Mouse (Mus musculus): ENCODE results near the gene Prima1. TPM values are rescaled to one million over a fixed set of nuclear protein-coding genes. Genes with fewer than 3 reads are reported as not detected.

Prima1 gene
- 0.20 TPM in 1 of 2 replicates, not detected in the other for polyA plus RNA-seq (2012; rRNA removed)

DNA sequence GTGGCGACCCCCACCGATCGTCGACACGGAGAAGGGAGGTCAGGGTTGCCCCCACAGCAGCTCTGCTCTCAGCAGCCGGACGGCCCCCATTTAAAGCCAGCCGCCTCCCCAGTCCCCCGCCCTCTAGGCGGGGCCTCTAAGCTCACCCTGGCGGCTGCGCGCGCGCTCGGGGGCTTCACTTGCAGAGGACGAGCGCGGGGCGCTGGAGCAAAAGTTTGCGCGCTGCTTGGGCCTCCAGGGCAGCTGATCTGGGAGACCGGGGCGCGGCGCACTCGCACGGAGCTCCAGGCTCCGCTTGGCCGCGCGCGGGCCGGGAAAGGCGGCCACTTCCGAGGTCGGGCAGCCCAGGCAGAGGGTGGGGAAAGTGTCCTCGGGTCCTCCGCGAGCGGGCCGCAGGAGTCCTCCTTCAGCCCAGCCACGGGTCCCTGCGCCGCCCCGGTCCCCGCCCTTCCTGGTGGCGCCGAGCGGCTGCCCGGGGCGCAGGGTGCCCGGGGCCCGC, at the start of gene Prima1:
TSS of gene Prima1 (minus strand) at position 68 of the 499 bp plus-strand sequence.
- DNase-seq (ENCODE audit: low read depth in 1 of 2, low spot score in 2 of 2), result no peak
- H3K27me3 ChIP-seq (ENCODE audit: control insufficient read depth, insufficient read depth, low read length), result peaks cover 5% of the 10 kb centered on the region
- 3% methylated on average over 52 of the region's 54 CpGs for WGBS
- TF ChIP-seq POLR2A (IDR thresholded peaks at IDR 0.05; ENCODE audit: low read depth, low read length) (no peak), CTCF (IDR thresholded peaks at IDR 0.05; ENCODE audit: extremely low read depth, insufficient read depth, insufficient read length, insufficient replicate concordance) (no peak)
- no peak within 1 kb of the TSS for H3K27ac ChIP-seq (ENCODE audit: insufficient read depth, low read length)
- H3K36me3 ChIP-seq (ENCODE audit: control insufficient read depth, insufficient read depth, low read length), result no peaks in the 10 kb centered on the region
- H3K4me1 ChIP-seq (ENCODE audit: control insufficient read depth, insufficient read depth, insufficient read length), result no peaks in the 10 kb centered on the region
- no peak within 1 kb of the TSS for H3K4me3 ChIP-seq (ENCODE audit: extremely low read depth, insufficient read depth, insufficient read length)

DNA sequence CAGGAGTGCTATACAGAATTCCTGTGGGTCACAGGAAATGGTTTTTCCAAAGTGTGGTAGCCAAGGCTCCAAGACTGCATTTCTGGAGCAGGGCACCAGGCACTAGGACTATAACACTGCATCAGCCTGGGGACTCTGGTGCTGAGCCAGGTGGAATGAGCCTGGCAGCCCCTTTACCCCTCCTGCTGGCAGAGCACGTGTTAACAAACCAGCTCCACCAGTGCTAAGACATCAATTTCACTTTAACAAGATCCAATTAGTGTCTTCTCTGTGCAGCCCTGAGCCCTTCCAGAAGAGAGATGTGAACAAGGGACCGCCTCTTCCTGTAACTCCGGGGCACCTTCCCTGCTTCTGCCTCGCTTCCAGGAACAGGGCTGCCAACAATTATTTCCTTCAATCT, 45.3 kb upstream of the Prima1 start:
- TF ChIP-seq CTCF (IDR thresholded peaks at IDR 0.05; ENCODE audit: extremely low read depth, insufficient read depth, insufficient read length, insufficient replicate concordance), result no peak
- no peak for TF ChIP-seq POLR2A (IDR thresholded peaks at IDR 0.05; ENCODE audit: low read depth, low read length)
- Histone ChIP-seq H3K27ac (ENCODE audit: insufficient read depth, low read length) (no peak overlapping the region), H3K36me3 (ENCODE audit: control insufficient read depth, insufficient read depth, low read length) (no peaks in the 10 kb centered on the region), H3K4me3 (ENCODE audit: extremely low read depth, insufficient read depth, insufficient read length) (no peak overlapping the region), H3K4me1 (ENCODE audit: control insufficient read depth, insufficient read depth, insufficient read length) (no peaks in the 10 kb centered on the region), H3K27me3 (ENCODE audit: control insufficient read depth, insufficient read depth, low read length) (no peaks in the 10 kb centered on the region)
- 43% methylated on average over 4 of the region's 4 CpGs for WGBS
- DNase-seq (ENCODE audit: low read depth in 1 of 2, low spot score in 2 of 2), result no peak

DNA sequence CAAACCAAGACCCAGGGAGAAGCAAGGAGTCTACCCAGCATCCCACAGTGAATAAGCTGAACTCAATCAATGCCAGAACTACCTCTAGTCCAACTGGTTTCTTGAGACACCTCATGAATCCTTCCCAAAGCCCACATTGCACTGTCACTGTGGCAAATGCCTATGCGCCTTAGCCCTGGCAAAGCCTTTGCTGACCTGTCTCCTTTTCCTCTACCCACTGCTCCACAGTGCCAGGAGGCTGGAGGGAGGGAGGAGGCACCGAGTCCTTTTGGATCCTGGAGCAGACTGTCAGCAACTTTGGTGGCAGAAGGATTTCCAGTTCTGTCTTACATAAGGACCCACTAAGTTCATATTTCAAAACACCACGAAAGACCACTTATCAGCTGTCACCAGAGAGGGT, 41.5 kb upstream of the Prima1 start:
- TF ChIP-seq POLR2A (IDR thresholded peaks at IDR 0.05; ENCODE audit: low read depth, low read length) (no peak), CTCF (IDR thresholded peaks at IDR 0.05; ENCODE audit: extremely low read depth, insufficient read depth, insufficient read length, insufficient replicate concordance) (no peak)
- H3K27me3 ChIP-seq (ENCODE audit: control insufficient read depth, insufficient read depth, low read length), result no peaks in the 10 kb centered on the region
- no peak overlapping the region for H3K27ac ChIP-seq (ENCODE audit: insufficient read depth, low read length)
- no peaks in the 10 kb centered on the region for H3K4me1 ChIP-seq (ENCODE audit: control insufficient read depth, insufficient read depth, insufficient read length)
- H3K4me3 ChIP-seq (ENCODE audit: extremely low read depth, insufficient read depth, insufficient read length), result no peak overlapping the region
- DNase-seq (ENCODE audit: low read depth in 1 of 2, low spot score in 2 of 2), result no peak
- 74% methylated on average over 3 of the region's 3 CpGs for WGBS
- no peaks in the 10 kb centered on the region for H3K36me3 ChIP-seq (ENCODE audit: control insufficient read depth, insufficient read depth, low read length)

DNA sequence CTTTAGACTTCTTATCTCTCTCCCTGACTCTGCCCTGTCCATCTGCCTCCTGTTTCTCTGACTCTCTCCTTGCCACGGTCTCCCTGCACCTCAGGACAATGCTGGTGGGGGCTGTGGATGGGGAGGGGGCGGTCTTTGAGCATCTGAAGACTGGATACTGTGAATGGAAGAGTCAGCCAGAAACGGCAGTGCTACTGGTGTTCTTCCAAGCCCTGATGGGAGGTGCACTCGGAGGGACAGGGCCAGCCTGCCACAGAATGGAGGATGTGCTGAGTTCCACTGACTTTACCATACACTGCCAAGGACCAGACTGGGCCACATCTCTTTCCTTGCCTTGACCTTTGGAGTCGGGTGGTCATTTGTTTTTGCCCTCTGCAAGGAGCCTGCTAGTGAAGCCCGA, 41.0 kb upstream of the Prima1 start:
- Histone ChIP-seq H3K36me3 (ENCODE audit: control insufficient read depth, insufficient read depth, low read length) (no peaks in the 10 kb centered on the region), H3K27ac (ENCODE audit: insufficient read depth, low read length) (no peak overlapping the region), H3K4me3 (ENCODE audit: extremely low read depth, insufficient read depth, insufficient read length) (no peak overlapping the region), H3K4me1 (ENCODE audit: control insufficient read depth, insufficient read depth, insufficient read length) (no peaks in the 10 kb centered on the region), H3K27me3 (ENCODE audit: control insufficient read depth, insufficient read depth, low read length) (no peaks in the 10 kb centered on the region)
- no peak for TF ChIP-seq POLR2A (IDR thresholded peaks at IDR 0.05; ENCODE audit: low read depth, low read length)
- no peak for TF ChIP-seq CTCF (IDR thresholded peaks at IDR 0.05; ENCODE audit: extremely low read depth, insufficient read depth, insufficient read length, insufficient replicate concordance)
- DNase-seq (ENCODE audit: low read depth in 1 of 2, low spot score in 2 of 2), result no peak
- 58% methylated on average over 6 of the region's 6 CpGs for WGBS

DNA sequence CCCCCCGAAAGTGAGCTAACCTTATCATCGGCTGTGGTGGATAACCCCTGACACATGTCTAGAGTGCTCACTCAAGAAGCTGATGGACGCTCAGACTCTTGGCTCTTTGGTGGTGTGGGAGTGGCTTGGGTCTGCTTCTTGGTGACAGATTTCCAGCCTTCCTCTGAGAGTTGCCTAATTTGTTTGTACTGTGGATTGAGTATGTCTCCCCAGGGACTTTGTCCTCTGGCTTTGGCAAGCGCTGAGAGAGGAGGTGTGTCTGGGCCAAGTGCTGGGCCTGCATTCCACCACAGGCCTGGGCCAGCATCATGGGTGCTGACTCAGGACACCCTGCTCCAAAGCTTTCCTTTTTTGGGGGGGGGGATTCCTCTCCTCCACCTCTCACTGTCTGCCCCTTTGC, 40.0 kb upstream of the Prima1 start:
- Histone ChIP-seq H3K36me3 (ENCODE audit: control insufficient read depth, insufficient read depth, low read length) (no peaks in the 10 kb centered on the region), H3K4me3 (ENCODE audit: extremely low read depth, insufficient read depth, insufficient read length) (no peak overlapping the region), H3K27ac (ENCODE audit: insufficient read depth, low read length) (no peak overlapping the region), H3K4me1 (ENCODE audit: control insufficient read depth, insufficient read depth, insufficient read length) (no peaks in the 10 kb centered on the region), H3K27me3 (ENCODE audit: control insufficient read depth, insufficient read depth, low read length) (no peaks in the 10 kb centered on the region)
- no peak for DNase-seq (ENCODE audit: low read depth in 1 of 2, low spot score in 2 of 2)
- TF ChIP-seq POLR2A (IDR thresholded peaks at IDR 0.05; ENCODE audit: low read depth, low read length) (no peak), CTCF (IDR thresholded peaks at IDR 0.05; ENCODE audit: extremely low read depth, insufficient read depth, insufficient read length, insufficient replicate concordance) (no peak)
- WGBS, result 76% methylated on average over 4 of the region's 4 CpGs

DNA sequence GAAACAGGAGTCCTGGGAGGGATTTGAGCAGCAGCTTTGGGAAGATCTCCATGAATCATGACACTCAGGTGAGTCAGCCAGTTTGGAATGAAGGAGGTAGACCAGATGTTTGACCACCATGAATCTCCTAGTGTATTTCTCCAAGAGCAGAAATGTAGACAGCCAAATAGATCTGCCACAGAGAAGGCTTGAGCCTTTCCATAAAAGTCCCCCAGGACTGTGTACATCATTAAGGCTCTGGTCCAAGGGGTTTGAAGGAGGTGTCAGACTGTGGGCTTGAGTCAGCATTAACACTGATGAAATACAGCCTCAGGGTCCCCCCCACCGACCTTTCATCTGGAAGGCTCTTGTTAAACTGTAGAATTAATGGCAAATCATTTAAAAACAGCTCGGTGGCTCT, 39.5 kb upstream of the Prima1 start:
- WGBS, result 59% methylated on average over 2 of the region's 2 CpGs
- no peaks in the 10 kb centered on the region for H3K27me3 ChIP-seq (ENCODE audit: control insufficient read depth, insufficient read depth, low read length)

DNA sequence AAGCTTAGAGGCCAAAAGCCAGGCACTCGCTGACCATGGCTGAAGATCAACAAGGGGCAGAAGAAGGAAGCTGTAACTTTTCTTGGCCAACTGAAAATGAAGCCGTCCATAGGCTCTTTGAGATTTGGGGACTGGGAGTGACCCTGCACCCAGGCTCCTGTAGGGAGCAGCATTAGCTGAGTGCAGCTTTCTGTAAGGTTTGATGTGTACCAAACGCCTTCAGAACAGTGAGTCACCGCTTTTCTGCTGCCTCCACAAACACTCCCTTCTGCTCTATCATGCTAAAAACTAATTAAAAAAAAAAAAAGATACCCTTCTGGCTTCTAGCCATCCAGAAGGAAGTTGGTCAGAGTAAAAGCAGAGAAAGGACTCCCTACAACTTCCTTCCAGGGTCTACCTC, 34.5 kb upstream of the Prima1 start:
- WGBS, result 54% methylated on average over 4 of the region's 4 CpGs
- no peak overlapping the region for H3K27ac ChIP-seq (ENCODE audit: insufficient read depth, low read length)
- TF ChIP-seq CTCF (IDR thresholded peaks at IDR 0.05; ENCODE audit: extremely low read depth, insufficient read depth, insufficient read length, insufficient replicate concordance), result no peak
- no peak for TF ChIP-seq POLR2A (IDR thresholded peaks at IDR 0.05; ENCODE audit: low read depth, low read length)
- H3K36me3 ChIP-seq (ENCODE audit: control insufficient read depth, insufficient read depth, low read length), result no peaks in the 10 kb centered on the region
- H3K4me1 ChIP-seq (ENCODE audit: control insufficient read depth, insufficient read depth, insufficient read length), result peaks cover 6% of the 10 kb centered on the region; the same call in 1 of the 2 replicates
- H3K27me3 ChIP-seq (ENCODE audit: control insufficient read depth, insufficient read depth, low read length), result no peaks in the 10 kb centered on the region
- DNase-seq (ENCODE audit: low read depth in 1 of 2, low spot score in 2 of 2), result no peak
- H3K4me3 ChIP-seq (ENCODE audit: extremely low read depth, insufficient read depth, insufficient read length), result no peak overlapping the region

More for the DNA sequence above, 39.5 kb upstream of the Prima1 start:
- DNase-seq (ENCODE audit: low read depth in 1 of 2, low spot score in 2 of 2), result no peak
- Histone ChIP-seq H3K36me3 (ENCODE audit: control insufficient read depth, insufficient read depth, low read length) (no peaks in the 10 kb centered on the region), H3K4me1 (ENCODE audit: control insufficient read depth, insufficient read depth, insufficient read length) (no peaks in the 10 kb centered on the region), H3K27ac (ENCODE audit: insufficient read depth, low read length) (no peak overlapping the region), H3K4me3 (ENCODE audit: extremely low read depth, insufficient read depth, insufficient read length) (no peak overlapping the region)
- TF ChIP-seq POLR2A (IDR thresholded peaks at IDR 0.05; ENCODE audit: low read depth, low read length) (no peak), CTCF (IDR thresholded peaks at IDR 0.05; ENCODE audit: extremely low read depth, insufficient read depth, insufficient read length, insufficient replicate concordance) (no peak)
